Mouse (Mus musculus) lung, adult 2 months (tissue): Measurements from ENCODE around the gene Olfr187. TPM values are rescaled to one million over a fixed set of nuclear protein-coding genes. Genes with fewer than 3 reads are reported as not detected.
"Not testable (repeated sequence)": the region's sequence is repeated elsewhere in the genome, so short reads cannot be mapped to it uniquely, and the experiment has no call there.

Source experiments
- DNase-seq: peaks from one replicate; pipeline ENCODE4 v3.0.0; 2022
- H3K4me1 ChIP-seq: fragments of 200-500 bp; 2 replicates; pipeline ENCODE4 v1.6.1; 2011; ENCODE audit warnings: low read length; ENCODE audit not compliant: control insufficient read depth, insufficient read depth
- H3K4me3 ChIP-seq: fragments of 200-500 bp; replicated peaks from 2 replicates; pipeline ENCODE3; 2011; ENCODE audit warnings: low read depth, mild to moderate bottlenecking, control low read depth, low read length; ENCODE audit errors: extremely low read depth
- CTCF ChIP-seq: fragments of 200-500 bp; IDR thresholded peaks from 2 replicates; pipeline ENCODE4 v1.5.1; 2011; ENCODE audit warnings: mild to moderate bottlenecking, low read length, control low read depth; ENCODE audit not compliant: insufficient read depth
- POLR2A ChIP-seq: fragments of 200-500 bp; IDR thresholded peaks from 2 replicates; pipeline ENCODE4 v1.6.1; 2011; ENCODE audit warnings: low read depth, mild to moderate bottlenecking, control low read depth, low read length, borderline replicate concordance; ENCODE audit errors: extremely low read depth
- WGBS: fragments of 180-500 bp; shearing (Covaris S2); methylation state at CpG from one replicate; pipeline ENCODE4 v1.1.7; 2018; 5-methylcytosine and 5-hydroxymethylcytosine counted together
- polyA plus RNA-seq: library from polyadenylated mRNA; depleted of rRNA; stranded (reverse); fragments of >200 nt; gene quantifications from 2 replicates; pipeline ENCODE4 v1.2.3, GENCODE M21; 2012; rRNA removed

The Olfr187 gene
- not detected in 2 replicates for polyA plus RNA-seq

GRCm38 (mm10) chr16:59039710-59040109 is at the start of gene Olfr187:
Gene Olfr187, minus strand, starts transcription at chr16:59039767.
- TF ChIP-seq CTCF: no peak
- TF ChIP-seq POLR2A: no peak
- 68% methylated on average over 7 of the region's 7 CpGs for WGBS
- DNase-seq: no peak
- Histone ChIP-seq H3K4me3 (no peak within 1 kb of the TSS), H3K4me1 (no peaks in the 10 kb centered on the region)

- not testable (repeated sequence) for H3K4me3 ChIP-seq, DNase-seq, H3K4me1 ChIP-seq
- WGBS: 78% methylated on average over 2 of the region's 2 CpGs
Measured at GRCm38 (mm10) chr16:59081113-59081512, 41.5 kb upstream of the Olfr187 start.

GRCm38 (mm10) chr16:59077905-59078304 is 38.3 kb upstream of the Olfr187 start, which contains the start of gene Olfr190:
Gene Olfr190, minus strand, starts transcription at chr16:59078005.
- no peaks in the 10 kb centered on the region for H3K4me1 ChIP-seq
- DNase-seq: no peak
- no peak within 1 kb of the TSS for H3K4me3 ChIP-seq
- TF ChIP-seq CTCF (no peak), POLR2A (no peak)
- 80% methylated on average over 5 of the region's 5 CpGs for WGBS

DNA sequence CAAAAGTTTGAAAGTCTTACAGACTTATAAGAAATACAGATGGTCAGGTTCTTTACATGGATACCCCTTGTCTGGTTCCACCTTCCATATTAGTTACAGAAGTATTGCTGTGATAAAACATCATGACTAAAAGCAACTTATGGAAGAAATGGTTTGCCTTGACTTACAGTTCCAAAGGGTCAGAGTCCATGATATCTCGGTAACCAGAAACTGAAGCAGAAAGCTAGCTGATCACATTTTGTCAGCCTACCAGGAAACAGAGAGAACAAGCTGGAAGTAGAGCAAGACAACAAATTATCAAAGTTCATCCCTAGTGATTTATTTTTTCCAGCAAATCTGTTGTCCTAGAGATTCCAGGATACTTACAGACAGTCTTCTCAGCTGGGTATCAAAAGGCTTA is 34.0 kb upstream of the Olfr187 start:
- H3K4me3 ChIP-seq: no peak overlapping the region
- H3K4me1 ChIP-seq: no peaks in the 10 kb centered on the region
- DNase-seq: no peak
- TF ChIP-seq POLR2A: no peak
- TF ChIP-seq CTCF: no peak
- 81% methylated on average over 1 of the region's 1 CpGs for WGBS

GRCm38 (mm10) chr16:59071755-59072154 is 32.2 kb upstream of the Olfr187 start:
- no peak for TF ChIP-seq CTCF
- TF ChIP-seq POLR2A: no peak
- H3K4me3 ChIP-seq: no peak overlapping the region
- H3K4me1 ChIP-seq: no peaks in the 10 kb centered on the region
- DNase-seq: no peak

DNA sequence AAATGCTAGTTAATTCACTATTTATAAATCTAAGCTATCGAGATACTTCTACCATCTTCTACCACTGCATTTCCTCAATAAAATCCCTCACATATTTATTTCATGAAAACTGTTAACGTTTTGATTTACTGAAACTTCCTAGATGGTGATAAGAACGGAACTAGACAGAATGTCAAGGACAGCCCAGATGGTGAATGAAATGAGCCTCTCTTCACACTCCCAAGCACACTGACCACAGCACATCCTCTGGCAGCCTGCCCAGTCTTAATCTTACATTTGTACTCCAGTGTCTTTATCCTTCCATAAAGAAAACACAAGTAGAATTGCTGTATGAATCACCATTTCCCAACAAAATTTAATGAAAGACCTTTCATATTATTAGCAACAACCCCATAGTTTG is 22.8 kb upstream of the Olfr187 start:
- 49% methylated on average over 3 of the region's 3 CpGs for WGBS
- not testable (repeated sequence) for DNase-seq, H3K4me3 ChIP-seq, H3K4me1 ChIP-seq

GRCm38 (mm10) chr16:59049286-59049685 is 9.7 kb upstream of the Olfr187 start:
- H3K4me3 ChIP-seq, DNase-seq, H3K4me1 ChIP-seq: not testable (repeated sequence)
- 91% methylated on average over 2 of the region's 2 CpGs for WGBS

GRCm38 (mm10) chr16:59048860-59049259 is 9.3 kb upstream of the Olfr187 start:
- 69% methylated on average over 1 of the region's 1 CpGs for WGBS
- TF ChIP-seq POLR2A: no peak
- no peak for TF ChIP-seq CTCF
- H3K4me1 ChIP-seq: no peaks in the 10 kb centered on the region
- H3K4me3 ChIP-seq: no peak overlapping the region
- DNase-seq: no peak

DNA sequence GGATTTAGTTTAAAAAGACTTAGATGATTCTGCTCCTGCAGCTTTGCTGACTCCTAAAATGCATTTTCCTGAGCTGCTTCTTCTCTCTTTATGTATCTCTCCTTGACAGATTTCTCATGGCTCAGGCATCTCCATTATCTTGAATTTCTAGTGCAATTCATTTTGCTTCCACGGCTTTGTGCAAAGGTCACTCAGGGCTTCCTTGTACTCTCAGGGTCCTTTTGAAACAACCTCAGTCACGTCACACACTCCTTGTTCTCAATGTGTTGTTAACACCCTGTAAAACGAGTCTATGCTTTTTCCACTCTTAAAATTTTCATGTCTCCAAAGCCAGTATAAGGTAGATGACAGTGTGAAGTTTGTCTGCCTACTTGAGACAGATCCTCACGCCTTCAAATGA is 8.0 kb upstream of the Olfr187 start:
- WGBS: 52% methylated on average over 4 of the region's 4 CpGs
- H3K4me3 ChIP-seq: no peak overlapping the region
- TF ChIP-seq POLR2A (no peak), CTCF (no peak)

DNA sequence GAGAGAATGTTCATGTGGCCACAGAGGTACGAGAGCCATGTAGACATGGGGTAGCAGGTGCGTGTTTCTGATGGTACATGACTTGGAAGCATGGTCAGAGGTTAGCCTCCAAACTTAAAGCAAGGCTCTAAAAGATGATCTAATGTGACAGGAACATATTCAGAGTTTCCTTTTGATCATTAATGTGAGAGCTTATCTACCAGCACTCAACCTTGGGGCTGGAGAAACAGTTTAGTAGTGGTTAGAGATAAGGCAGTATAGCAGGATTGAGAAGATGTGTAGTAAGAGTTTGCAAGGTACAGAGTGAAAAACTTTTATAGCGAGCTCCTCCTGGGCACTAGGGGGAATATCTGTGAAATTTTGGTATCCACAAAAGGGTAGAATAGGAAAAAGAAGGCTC is 6.3 kb upstream of the Olfr187 start:
- TF ChIP-seq POLR2A (no peak), CTCF (no peak)
- 77% methylated on average over 3 of the region's 3 CpGs for WGBS
- H3K4me3 ChIP-seq: no peak overlapping the region

More for the DNA sequence above, 8.0 kb upstream of the Olfr187 start:
- no peak for DNase-seq
- H3K4me1 ChIP-seq: no peaks in the 10 kb centered on the region

GRCm38 (mm10) chr16:59030191-59030590 is 9.4 kb downstream of the Olfr187 start, which contains the start of gene Olfr186:
Gene Olfr186, minus strand, starts transcription at chr16:59030291.
- 86% methylated on average over 4 of the region's 4 CpGs for WGBS
- TF ChIP-seq POLR2A (no peak), CTCF (no peak)
- no peak for DNase-seq
- no peak within 1 kb of the TSS for H3K4me3 ChIP-seq
- no peaks in the 10 kb centered on the region for H3K4me1 ChIP-seq

More for the DNA sequence above, 6.3 kb upstream of the Olfr187 start:
- H3K4me1 ChIP-seq: no peaks in the 10 kb centered on the region
- no peak for DNase-seq
